Mouse (Mus musculus) embryonic fibroblast, embryonic 13.5 days (primary cell): ENCODE measurements around the gene Fam163b. TPM values are rescaled to one million over a fixed set of nuclear protein-coding genes. Genes with fewer than 3 reads are reported as not detected.

Source experiments
- H3K27ac ChIP-seq: 2 replicates; pipeline ENCODE4 v1.5.1; 2012; ENCODE audit warnings: low read length, control low read depth, inconsistent platforms; ENCODE audit not compliant: insufficient read depth
- H3K4me1 ChIP-seq: 2 replicates; pipeline ENCODE4 v1.6.1; 2011; ENCODE audit warnings: low read length; ENCODE audit not compliant: control insufficient read depth, insufficient read depth
- H3K4me3 ChIP-seq: 2 replicates; pipeline ENCODE4 v1.5.1; 2011; ENCODE audit warnings: mild to moderate bottlenecking, control low read depth, low read length; ENCODE audit not compliant: insufficient read depth
- CTCF ChIP-seq: IDR thresholded peaks from 2 replicates; pipeline ENCODE4 v1.5.1; 2011; ENCODE audit warnings: mild to moderate bottlenecking, control low read depth, low read length, moderate library complexity, borderline replicate concordance; ENCODE audit not compliant: insufficient read depth
- POLR2A ChIP-seq: IDR thresholded peaks from 2 replicates; pipeline ENCODE4 v1.6.1; 2011; ENCODE audit warnings: low read depth, mild to moderate bottlenecking, control low read depth, low read length, moderate library complexity
- polyA plus RNA-seq: library from polyadenylated mRNA; stranded (reverse); fragments of >200 nt; gene quantifications from 2 replicates; pipeline ENCODE4 v1.2.4, GENCODE M21; 2011; ENCODE audit warnings: low read depth; ENCODE audit not compliant: missing spikeins, insufficient read length

The Fam163b gene
- polyA plus RNA-seq, 1 experiment, result not detected

- Histone ChIP-seq H3K27ac (no peak overlapping the region), H3K4me1 (no peaks in the 10 kb centered on the region), H3K4me3 (no peak overlapping the region)
- TF ChIP-seq POLR2A (no peak), CTCF (no peak)
These were observed 5.5 kb downstream of the Fam163b start for GRCm38 (mm10) chr2:27136789-27137188.

GRCm38 (mm10) chr2:27136336-27136735 lies 6.0 kb downstream of the Fam163b start:
- no peak for TF ChIP-seq CTCF
- TF ChIP-seq POLR2A, result no peak
- no peak overlapping the region for H3K27ac ChIP-seq
- H3K4me1 ChIP-seq, result no peaks in the 10 kb centered on the region
- H3K4me3 ChIP-seq, result no peak overlapping the region

- TF ChIP-seq POLR2A (no peak), CTCF (no peak)
- Histone ChIP-seq H3K27ac (no peak overlapping the region), H3K4me3 (no peak overlapping the region), H3K4me1 (no peaks in the 10 kb centered on the region)
These were observed 6.4 kb downstream of the Fam163b start for GRCm38 (mm10) chr2:27135935-27136334.

- no peak for TF ChIP-seq POLR2A
- TF ChIP-seq CTCF, result no peak
- no peak overlapping the region for H3K27ac ChIP-seq
These were observed 13.3 kb downstream of the Fam163b start for GRCm38 (mm10) chr2:27128990-27129389.

GRCm38 (mm10) chr2:27126496-27126895 lies 15.8 kb downstream of the Fam163b start:
- Histone ChIP-seq H3K4me3 (no peak overlapping the region), H3K27ac (no peak overlapping the region), H3K4me1 (no peaks in the 10 kb centered on the region)
- TF ChIP-seq POLR2A, result no peak
- TF ChIP-seq CTCF, result no peak

More at GRCm38 (mm10) chr2:27128990-27129389, 13.3 kb downstream of the Fam163b start:
- no peak overlapping the region for H3K4me3 ChIP-seq
- no peaks in the 10 kb centered on the region for H3K4me1 ChIP-seq

GRCm38 (mm10) chr2:27125979-27126378 lies 16.3 kb downstream of the Fam163b start:
- H3K4me3 ChIP-seq, result no peak overlapping the region
- no peak overlapping the region for H3K27ac ChIP-seq
- TF ChIP-seq CTCF (peak; percentile 70), POLR2A (no peak)
- H3K4me1 ChIP-seq, result no peaks in the 10 kb centered on the region

- Histone ChIP-seq H3K4me3 (no peak overlapping the region), H3K27ac (no peak overlapping the region), H3K4me1 (no peaks in the 10 kb centered on the region)
- TF ChIP-seq POLR2A (no peak), CTCF (no peak)
These were observed 19.2 kb downstream of the Fam163b start for GRCm38 (mm10) chr2:27123121-27123520.

GRCm38 (mm10) chr2:27122578-27122977 lies 19.7 kb downstream of the Fam163b start:
- no peak for TF ChIP-seq POLR2A
- H3K4me1 ChIP-seq, result no peaks in the 10 kb centered on the region
- H3K4me3 ChIP-seq, result no peak overlapping the region
- H3K27ac ChIP-seq, result no peak overlapping the region

- no peaks in the 10 kb centered on the region for H3K4me1 ChIP-seq
- no peak overlapping the region for H3K4me3 ChIP-seq
- no peak for TF ChIP-seq POLR2A
- TF ChIP-seq CTCF, result no peak
- H3K27ac ChIP-seq, result no peak overlapping the region
These were observed 20.5 kb downstream of the Fam163b start for GRCm38 (mm10) chr2:27121626-27122355.

GRCm38 (mm10) chr2:27120241-27120641 lies 22.1 kb downstream of the Fam163b start:
- Histone ChIP-seq H3K4me1 (no peaks in the 10 kb centered on the region), H3K27ac (no peak overlapping the region), H3K4me3 (no peak overlapping the region)
- TF ChIP-seq CTCF, result no peak
- TF ChIP-seq POLR2A, result no peak
